Mouse (Mus musculus): ENCODE measurements around the gene Dst. TPM values are rescaled to one million over a fixed set of nuclear protein-coding genes. Genes with fewer than 3 reads are reported as not detected.

Gene Dst
- polyA plus RNA-seq, 1 experiment from 2014 or later = 3.3 TPM

DNA sequence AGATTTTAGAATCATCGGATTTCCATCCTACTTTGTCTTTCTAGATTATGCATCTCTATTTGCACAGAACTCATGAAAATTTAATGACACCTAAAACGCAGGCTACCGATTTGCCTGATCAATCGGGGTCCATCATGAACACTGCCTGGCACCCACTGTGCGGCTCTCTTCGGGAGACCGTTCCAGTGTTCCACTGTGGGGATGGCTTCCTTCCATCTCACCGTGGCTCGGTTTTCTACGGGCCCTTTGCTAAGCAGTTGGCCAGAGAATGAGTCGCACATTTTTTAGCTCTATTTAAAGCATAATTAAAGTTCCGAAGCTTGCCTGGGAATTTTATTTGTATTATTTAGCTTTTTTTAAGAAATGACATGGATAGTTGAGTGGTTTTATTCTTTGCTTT, 72.4 kb downstream of the Dst start:
- ATAC-seq (ENCODE audit: low read depth) (no peak), DNase-seq (no peak)
- H3K4me3 ChIP-seq (replicated peaks) = no peak overlapping the region
- H3K4me2 ChIP-seq = no peak overlapping the region
- no peaks in the 10 kb centered on the region for H3K27me3 ChIP-seq
- no peaks in the 10 kb centered on the region for H3K36me3 ChIP-seq
- no peaks in the 10 kb centered on the region for H3K4me1 ChIP-seq (replicated peaks)
- no peak overlapping the region for H3K9ac ChIP-seq
- H3K9me3 ChIP-seq (replicated peaks) = no peaks in the 10 kb centered on the region
- 77% methylated on average over 12 of the region's 12 CpGs for WGBS (ENCODE audit: insufficient replicate concordance)
- no peak overlapping the region for H3K27ac ChIP-seq

DNA sequence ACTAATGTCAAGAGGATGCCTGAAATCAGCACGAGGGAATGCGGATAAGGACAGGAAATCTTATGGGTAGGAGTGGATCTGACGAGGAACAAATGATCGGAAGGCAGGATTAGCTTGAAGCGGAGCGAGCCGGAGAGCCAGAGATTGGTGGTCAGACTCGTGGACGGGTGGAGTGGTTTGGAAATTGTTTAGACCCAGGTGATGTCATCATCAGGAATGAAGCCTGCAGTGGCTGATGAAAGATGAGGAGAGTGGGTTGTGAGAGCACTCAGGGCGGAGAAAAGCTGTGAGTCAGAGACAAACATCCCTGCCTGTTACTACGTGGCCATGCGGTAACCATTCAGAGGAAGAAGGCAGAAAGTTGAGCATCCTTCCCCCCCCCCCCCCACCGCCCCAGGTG, 81.6 kb downstream of the Dst start:
- 71% methylated on average over 13 of the region's 13 CpGs for WGBS (ENCODE audit: insufficient replicate concordance)
- no peaks in the 10 kb centered on the region for H3K9me3 ChIP-seq (replicated peaks)
- no peaks in the 10 kb centered on the region for H3K27me3 ChIP-seq
- DNase-seq (no peak), ATAC-seq (ENCODE audit: low read depth) (no peak)
- H3K27ac ChIP-seq = no peak overlapping the region
- no peak overlapping the region for H3K9ac ChIP-seq
- no peak overlapping the region for H3K4me3 ChIP-seq (replicated peaks)
- peaks cover 5% of the 10 kb centered on the region; the same call in 1 of the 2 replicates for H3K4me1 ChIP-seq (replicated peaks)
- H3K36me3 ChIP-seq = no peaks in the 10 kb centered on the region
- H3K4me2 ChIP-seq = no peak overlapping the region

DNA sequence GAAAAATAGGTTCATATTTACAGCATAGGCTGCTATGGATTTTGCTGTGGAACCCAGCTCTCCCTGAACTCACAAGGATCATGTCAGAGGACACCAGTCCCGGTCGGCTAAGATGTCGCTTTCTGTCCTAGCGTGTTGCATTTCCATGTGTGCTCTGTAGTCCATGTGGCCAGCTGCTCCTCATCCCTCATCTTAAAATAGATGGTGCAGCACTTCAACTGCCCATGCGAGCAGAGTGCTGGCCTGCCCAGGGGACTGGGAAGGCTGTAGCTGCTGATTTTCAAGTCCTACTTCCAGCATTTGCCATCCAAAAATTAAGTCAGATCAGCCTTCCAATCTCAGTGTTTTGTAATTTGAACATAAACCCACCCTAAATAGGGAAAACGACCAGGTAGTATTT, 83.0 kb downstream of the Dst start:
- Histone ChIP-seq H3K27me3 (no peaks in the 10 kb centered on the region), H3K4me1 (replicated peaks) (peaks cover 5% of the 10 kb centered on the region; the same call in 1 of the 2 replicates), H3K27ac (no peak overlapping the region), H3K9ac (no peak overlapping the region), H3K9me3 (replicated peaks) (no peaks in the 10 kb centered on the region), H3K36me3 (no peaks in the 10 kb centered on the region), H3K4me2 (no peak overlapping the region), H3K4me3 (replicated peaks) (no peak overlapping the region)
- ATAC-seq (ENCODE audit: low read depth) (no peak), DNase-seq (no peak)
- WGBS (ENCODE audit: insufficient replicate concordance) = 75% methylated on average over 6 of the region's 6 CpGs

DNA sequence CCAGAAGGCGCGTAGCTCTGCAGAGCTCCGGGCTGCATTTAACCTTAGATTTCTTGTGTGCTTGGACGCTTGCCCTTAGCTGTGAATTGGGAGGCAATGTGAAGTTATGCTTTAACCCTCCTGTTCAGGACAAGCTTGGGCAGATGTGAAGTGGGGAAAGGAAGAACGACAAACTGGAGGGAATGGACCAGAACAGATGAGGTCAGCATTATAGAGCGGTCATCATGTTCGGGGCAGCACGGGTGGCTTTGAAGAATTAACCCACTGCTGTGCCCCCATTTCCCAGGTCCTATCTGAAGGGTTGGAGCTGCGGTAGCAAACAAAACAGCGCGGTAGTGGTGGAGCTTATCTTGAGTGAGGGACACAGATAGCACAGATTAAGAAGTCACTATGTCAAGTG, 84.8 kb downstream of the Dst start:
- no peak overlapping the region for H3K27ac ChIP-seq
- H3K9me3 ChIP-seq (replicated peaks) = no peaks in the 10 kb centered on the region
- ATAC-seq (ENCODE audit: low read depth) (no peak), DNase-seq (no peak)
- no peaks in the 10 kb centered on the region for H3K36me3 ChIP-seq
- H3K4me2 ChIP-seq = no peak overlapping the region
- H3K9ac ChIP-seq = no peak overlapping the region
- WGBS (ENCODE audit: insufficient replicate concordance) = 58% methylated on average over 11 of the region's 11 CpGs
- H3K4me1 ChIP-seq (replicated peaks) = peaks cover 5% of the 10 kb centered on the region; the same call in 1 of the 2 replicates
- H3K4me3 ChIP-seq (replicated peaks) = no peak overlapping the region
- H3K27me3 ChIP-seq = no peaks in the 10 kb centered on the region

DNA sequence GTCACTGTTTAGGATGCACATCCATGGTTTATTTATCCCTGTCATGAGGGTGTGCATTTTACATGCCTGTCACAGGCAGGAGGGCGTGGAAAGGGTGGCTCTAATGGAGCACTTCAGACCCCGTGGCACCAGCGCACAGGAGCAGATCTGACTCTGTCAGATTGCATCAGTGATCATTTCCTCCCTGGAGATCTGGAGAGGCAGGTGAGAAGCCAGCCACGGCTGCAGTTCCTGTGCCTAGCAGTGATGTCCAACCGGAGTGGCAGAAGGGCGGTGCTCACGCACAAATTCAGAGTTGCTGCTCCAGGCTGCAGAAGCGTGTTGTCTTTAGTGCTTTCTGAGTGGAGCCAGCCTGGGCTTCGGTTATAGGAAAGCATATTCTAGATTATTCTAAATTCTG, 86.2 kb downstream of the Dst start:
- Histone ChIP-seq H3K9me3 (replicated peaks) (no peaks in the 10 kb centered on the region), H3K4me3 (replicated peaks) (no peak overlapping the region), H3K4me2 (no peak overlapping the region), H3K9ac (no peak overlapping the region), H3K4me1 (replicated peaks) (peaks cover 5% of the 10 kb centered on the region; the same call in 1 of the 2 replicates), H3K27ac (no peak overlapping the region), H3K36me3 (no peaks in the 10 kb centered on the region), H3K27me3 (no peaks in the 10 kb centered on the region)
- 43% methylated on average over 9 of the region's 9 CpGs for WGBS (ENCODE audit: insufficient replicate concordance)
- DNase-seq (no peak), ATAC-seq (ENCODE audit: low read depth) (no peak)

DNA sequence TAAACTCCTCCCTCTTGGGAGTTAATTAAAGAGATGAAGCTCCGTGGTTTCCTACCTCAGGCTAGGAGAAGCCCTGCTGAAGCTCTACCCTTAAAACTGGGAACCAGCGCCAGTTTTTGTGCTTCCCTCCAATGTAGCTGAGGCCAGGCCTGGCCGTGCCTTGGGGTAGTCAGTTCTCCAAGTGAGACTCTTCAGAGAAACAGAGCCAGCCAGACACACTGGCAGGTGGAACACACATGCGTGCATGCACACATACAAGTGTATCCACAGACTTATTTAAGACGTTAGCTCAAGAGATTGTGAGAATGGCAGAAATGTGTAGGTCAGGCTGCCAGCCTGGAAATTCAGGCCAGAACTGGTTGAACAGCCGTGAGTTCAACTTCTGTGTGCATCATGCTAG, 87.4 kb downstream of the Dst start:
- Histone ChIP-seq H3K27ac (no peak overlapping the region), H3K27me3 (no peaks in the 10 kb centered on the region), H3K4me1 (replicated peaks) (peaks cover 5% of the 10 kb centered on the region; the same call in 1 of the 2 replicates), H3K9me3 (replicated peaks) (no peaks in the 10 kb centered on the region), H3K9ac (no peak overlapping the region), H3K4me2 (no peak overlapping the region), H3K36me3 (no peaks in the 10 kb centered on the region), H3K4me3 (replicated peaks) (no peak overlapping the region)
- ATAC-seq (ENCODE audit: low read depth) (no peak), DNase-seq (no peak)
- WGBS (ENCODE audit: insufficient replicate concordance) = 60% methylated on average over 6 of the region's 6 CpGs

DNA sequence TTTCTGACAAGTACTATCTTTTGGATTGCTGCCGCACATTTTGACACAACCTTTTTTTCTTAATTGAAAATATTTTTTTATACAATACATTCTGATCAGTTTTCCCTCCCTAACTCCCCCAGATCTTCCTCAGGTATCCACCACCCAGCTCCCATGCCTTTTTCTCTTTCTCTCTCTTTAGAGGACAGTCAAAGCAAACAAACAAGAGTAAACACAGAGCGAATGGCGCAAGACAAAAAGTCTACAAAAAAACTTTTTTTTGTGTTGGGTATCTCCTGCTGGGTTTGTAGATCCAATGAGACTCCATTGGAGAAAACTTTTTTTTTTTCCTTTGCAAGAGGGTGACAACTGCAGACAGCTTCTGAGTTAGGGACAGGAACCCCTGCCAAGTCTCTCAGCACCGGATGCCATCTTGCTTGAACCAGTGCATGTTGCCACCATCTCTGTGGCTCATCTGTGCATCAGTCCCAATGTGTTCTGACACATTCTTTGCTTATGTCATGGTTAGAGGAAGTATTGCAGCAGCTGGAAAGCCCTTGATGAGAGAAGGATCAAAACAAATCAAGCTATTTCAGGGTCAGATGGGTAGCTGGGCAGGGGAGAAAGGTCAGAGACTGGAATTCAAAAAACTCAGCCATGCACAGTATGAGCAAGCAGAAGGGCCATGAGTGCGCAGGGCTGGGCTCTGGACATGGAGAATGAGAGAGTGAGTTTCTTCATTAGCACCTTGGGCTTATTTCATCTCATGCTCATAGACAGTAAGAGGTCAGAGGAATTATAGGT, 88.3 kb downstream of the Dst start:
- ATAC-seq (ENCODE audit: low read depth) = peak; percentile 45
- no peak for DNase-seq
- 68% methylated on average over 5 of the region's 5 CpGs for WGBS (ENCODE audit: insufficient replicate concordance)

DNA sequence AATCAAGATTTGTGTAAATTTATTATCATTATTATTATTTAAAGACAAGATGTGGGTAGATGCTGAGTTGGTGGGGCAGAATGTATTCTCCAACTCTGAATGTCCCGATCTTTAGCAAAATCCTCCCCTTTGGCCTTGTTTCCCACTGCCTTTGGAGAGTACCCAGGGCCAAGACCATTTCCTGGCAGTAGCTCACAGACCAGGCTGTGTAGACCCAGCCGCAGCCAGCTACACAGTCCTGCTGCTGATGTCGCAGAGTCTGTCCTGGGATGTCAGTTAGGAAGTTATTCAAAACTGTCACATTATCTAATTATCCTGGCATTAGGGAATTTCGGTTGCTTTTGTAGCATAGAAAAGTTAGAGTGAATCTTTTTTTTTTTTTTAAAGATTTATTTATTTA, 94.3 kb downstream of the Dst start:
- no peak overlapping the region for H3K9ac ChIP-seq
- H3K9me3 ChIP-seq (replicated peaks) = no peaks in the 10 kb centered on the region
- 74% methylated on average over 4 of the region's 4 CpGs for WGBS (ENCODE audit: insufficient replicate concordance)
- peaks cover 10% of the 10 kb centered on the region; the same call in 1 of the 2 replicates for H3K27me3 ChIP-seq
- no peak overlapping the region for H3K4me2 ChIP-seq
- H3K4me1 ChIP-seq (replicated peaks) = peaks cover 14% of the 10 kb centered on the region
- ATAC-seq (ENCODE audit: low read depth) (no peak), DNase-seq (no peak)
- no peak overlapping the region for H3K4me3 ChIP-seq (replicated peaks)
- H3K27ac ChIP-seq = no peak overlapping the region
- H3K36me3 ChIP-seq = no peaks in the 10 kb centered on the region

More for the DNA sequence above, 88.3 kb downstream of the Dst start:
- H3K9ac ChIP-seq = no peak overlapping the region
- H3K27me3 ChIP-seq = no peaks in the 10 kb centered on the region
- H3K27ac ChIP-seq = no peak overlapping the region
- H3K9me3 ChIP-seq (replicated peaks) = no peaks in the 10 kb centered on the region
- H3K4me3 ChIP-seq (replicated peaks) = no peak overlapping the region
- no peak overlapping the region for H3K4me2 ChIP-seq
- H3K4me1 ChIP-seq (replicated peaks) = peaks cover 5% of the 10 kb centered on the region; the same call in 1 of the 2 replicates
- no peaks in the 10 kb centered on the region for H3K36me3 ChIP-seq

DNA sequence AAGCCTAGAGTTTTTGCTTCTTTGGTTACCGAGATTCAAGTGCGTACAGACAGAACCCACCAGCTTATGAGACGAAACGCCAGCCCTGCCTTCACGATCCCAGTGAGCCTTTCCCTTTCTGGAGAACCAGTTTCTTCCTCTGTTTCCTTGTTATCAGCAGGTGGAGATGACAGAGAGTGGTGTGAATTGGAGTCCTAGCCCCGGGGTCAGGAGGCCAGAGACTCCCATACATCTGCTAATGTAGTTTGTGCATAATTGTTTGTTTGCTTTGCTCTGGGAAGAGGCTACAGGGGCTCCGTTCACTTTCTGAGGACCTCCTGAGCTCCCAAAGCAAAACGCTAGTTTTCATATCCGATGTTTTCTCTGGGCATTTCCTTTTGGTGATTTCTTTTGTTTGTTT, 94.9 kb downstream of the Dst start:
- Histone ChIP-seq H3K4me3 (replicated peaks) (no peak overlapping the region), H3K9ac (no peak overlapping the region), H3K36me3 (no peaks in the 10 kb centered on the region), H3K4me2 (no peak overlapping the region), H3K27me3 (peaks cover 10% of the 10 kb centered on the region; the same call in 1 of the 2 replicates), H3K4me1 (replicated peaks) (peaks cover 19% of the 10 kb centered on the region), H3K9me3 (replicated peaks) (no peaks in the 10 kb centered on the region), H3K27ac (no peak overlapping the region)
- no peak for DNase-seq
- ATAC-seq (ENCODE audit: low read depth) = no peak
- 45% methylated on average over 9 of the region's 9 CpGs for WGBS (ENCODE audit: insufficient replicate concordance)

DNA sequence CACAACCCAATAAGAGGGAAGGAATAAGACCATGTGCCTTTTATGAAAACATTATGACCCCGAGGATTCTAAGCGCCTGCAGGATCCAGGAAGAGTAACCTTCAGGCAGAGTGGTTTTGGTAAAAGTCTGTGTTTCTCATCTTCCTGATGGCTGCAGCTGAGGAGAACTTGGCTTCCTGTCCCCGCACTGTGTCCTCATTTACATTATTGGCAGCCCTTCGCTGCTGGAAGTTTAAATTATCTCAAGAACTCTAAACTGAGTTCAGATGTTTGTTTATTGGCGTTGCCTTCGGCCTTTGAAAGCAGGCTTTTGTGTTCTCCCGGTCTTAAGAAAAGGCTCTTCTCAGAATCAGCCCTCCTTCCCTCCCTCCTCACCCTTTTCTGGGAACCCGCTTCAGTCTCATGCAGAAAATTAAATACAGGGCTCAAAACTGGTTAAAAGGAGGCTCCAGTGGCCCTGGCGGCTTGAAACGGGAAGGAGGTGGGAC, 97.3 kb downstream of the Dst start:
- H3K27me3 ChIP-seq = peaks cover 16% of the 10 kb centered on the region
- no peak overlapping the region for H3K27ac ChIP-seq

DNA sequence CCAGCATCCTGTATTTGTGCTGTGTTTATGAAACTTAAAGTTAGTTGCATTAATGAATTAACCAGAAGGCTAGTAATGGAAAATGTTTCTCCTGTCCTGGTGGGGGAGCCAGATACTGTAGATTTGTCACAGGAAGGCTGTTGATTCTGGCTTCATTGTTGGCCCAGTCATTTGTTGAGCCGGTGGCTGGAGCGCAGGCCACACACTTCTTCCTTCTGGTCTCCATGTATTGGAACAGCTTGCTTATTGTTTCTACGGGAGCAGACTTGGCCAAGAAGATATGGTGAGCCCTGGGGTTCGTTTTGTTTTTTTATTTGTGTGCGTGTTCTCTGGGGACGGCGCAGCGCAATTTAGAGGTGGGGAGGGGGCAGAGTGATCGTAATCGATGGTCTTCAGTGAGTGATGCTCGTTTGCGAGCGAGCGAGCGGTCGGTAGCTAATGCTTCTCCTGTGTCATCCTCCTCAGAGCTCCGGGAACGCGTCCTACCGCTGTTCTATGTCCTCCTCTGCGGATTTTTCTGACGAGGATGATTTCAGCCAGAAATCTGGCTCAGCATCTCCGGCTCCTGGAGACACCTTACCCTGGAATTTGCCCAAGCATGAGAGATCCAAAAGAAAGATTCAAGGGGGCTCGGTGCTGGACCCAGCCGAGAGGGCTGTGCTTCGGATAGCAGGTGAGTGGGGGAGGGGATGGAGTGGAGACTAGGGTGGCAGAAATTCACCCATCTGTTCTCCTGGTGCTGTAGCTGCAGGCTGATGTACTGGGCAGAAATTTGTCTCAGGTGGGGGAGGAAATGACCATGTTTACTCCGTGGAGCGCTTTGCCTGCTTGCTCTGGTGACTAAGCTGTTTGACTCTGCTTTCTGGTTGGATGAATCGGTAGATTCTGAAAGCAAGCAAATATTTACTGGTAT, 98.0 kb downstream of the Dst start:
- H3K4me1 ChIP-seq (replicated peaks) = peaks cover 19% of the 10 kb centered on the region
- H3K36me3 ChIP-seq = no peaks in the 10 kb centered on the region
- no peaks in the 10 kb centered on the region for H3K9me3 ChIP-seq (replicated peaks)
- 2% methylated on average over 29 of the region's 29 CpGs for WGBS (ENCODE audit: insufficient replicate concordance)
- DNase-seq (no peak), ATAC-seq (ENCODE audit: low read depth) (peak; percentile 32; the same call in 1 of the 2 replicates)
- H3K4me3 ChIP-seq (replicated peaks) = peak overlapping the region; percentile 47
- H3K27me3 ChIP-seq = peaks cover 23% of the 10 kb centered on the region
- H3K9ac ChIP-seq = 0 out of 2 replicates have a peak overlapping the region, but pooled peaks have one; percentile 17
- H3K27ac ChIP-seq = peak overlapping the region; percentile 29; the same call in 1 of the 2 replicates
- H3K4me2 ChIP-seq = peak overlapping the region; percentile 61

More for the DNA sequence above, 97.3 kb downstream of the Dst start:
- H3K4me2 ChIP-seq = peak overlapping the region; percentile 61
- H3K9ac ChIP-seq = 0 out of 2 replicates have a peak overlapping the region, but pooled peaks have one; percentile 17
- H3K9me3 ChIP-seq (replicated peaks) = no peaks in the 10 kb centered on the region
- WGBS (ENCODE audit: insufficient replicate concordance) = 9% methylated on average over 10 of the region's 10 CpGs
- H3K4me3 ChIP-seq (replicated peaks) = peak overlapping the region; percentile 47; the same call in 1 of the 2 replicates
- DNase-seq = no peak
- ATAC-seq (ENCODE audit: low read depth) = no peak
- H3K36me3 ChIP-seq = no peaks in the 10 kb centered on the region
- H3K4me1 ChIP-seq (replicated peaks) = peaks cover 19% of the 10 kb centered on the region

All from liver, embryonic 13.5 days (tissue).